Mouse (Mus musculus) embryo, embryonic 10.5 days (tissue): Measurements from ENCODE around the gene St7.
A peak's percentile ranks its signal among the peaks of the same experiment; 100 is the strongest.

Experiments
- DNase-seq: peaks from one replicate; pipeline ENCODE4 v3.0.0-alpha.2; 2015; ENCODE audit warnings: low spot score

Gene St7

DNA sequence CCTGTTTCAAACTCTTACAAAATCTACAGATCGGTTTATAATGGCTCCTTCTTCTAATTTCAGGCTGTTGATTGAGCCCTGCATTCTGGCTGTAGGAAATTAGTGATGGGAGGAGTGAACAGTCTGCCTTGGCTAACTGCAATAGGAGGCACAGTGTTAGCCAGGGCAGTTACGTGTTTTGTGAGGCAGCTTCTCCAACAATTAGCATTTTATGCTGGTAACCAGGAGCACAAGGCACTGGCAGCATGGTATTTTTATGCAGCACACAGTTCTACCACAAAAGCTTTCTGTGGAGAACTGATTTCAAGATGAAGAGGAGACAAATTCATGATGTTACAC lies 71.9 kb downstream of the St7 start:
- no peak for DNase-seq

DNA sequence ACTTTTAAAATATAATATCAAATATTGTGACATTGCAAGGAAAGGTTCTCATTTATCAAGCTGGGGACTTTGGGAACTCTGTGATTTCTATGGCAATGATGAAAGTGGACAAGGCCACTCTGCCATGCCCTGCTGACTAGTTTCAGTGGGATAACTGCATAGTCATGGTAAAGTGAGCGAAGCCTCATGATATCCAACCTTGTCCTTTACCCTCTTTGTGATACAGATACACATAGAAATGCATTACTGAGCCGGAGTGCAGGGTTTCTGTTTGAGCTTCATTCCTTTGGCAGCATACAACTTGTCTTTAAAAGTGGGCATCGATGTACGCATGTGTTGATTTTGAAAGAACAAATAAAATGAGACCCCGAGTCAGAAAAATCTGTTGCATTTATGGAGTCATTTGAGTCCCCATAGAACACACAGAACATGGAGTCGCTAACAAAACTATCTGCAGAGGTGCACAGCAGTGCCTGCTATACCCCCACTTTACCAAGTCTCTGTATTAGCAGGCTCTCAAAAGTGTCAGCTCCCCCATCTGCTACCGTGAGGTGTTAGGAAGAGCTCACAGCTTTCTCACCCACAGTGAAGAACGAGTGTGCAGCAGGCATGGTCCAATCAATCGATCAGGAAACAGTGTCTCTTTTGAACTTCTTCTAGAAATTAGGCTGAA lies 77.4 kb downstream of the St7 start:
- DNase-seq, result peak; percentile 16

DNA sequence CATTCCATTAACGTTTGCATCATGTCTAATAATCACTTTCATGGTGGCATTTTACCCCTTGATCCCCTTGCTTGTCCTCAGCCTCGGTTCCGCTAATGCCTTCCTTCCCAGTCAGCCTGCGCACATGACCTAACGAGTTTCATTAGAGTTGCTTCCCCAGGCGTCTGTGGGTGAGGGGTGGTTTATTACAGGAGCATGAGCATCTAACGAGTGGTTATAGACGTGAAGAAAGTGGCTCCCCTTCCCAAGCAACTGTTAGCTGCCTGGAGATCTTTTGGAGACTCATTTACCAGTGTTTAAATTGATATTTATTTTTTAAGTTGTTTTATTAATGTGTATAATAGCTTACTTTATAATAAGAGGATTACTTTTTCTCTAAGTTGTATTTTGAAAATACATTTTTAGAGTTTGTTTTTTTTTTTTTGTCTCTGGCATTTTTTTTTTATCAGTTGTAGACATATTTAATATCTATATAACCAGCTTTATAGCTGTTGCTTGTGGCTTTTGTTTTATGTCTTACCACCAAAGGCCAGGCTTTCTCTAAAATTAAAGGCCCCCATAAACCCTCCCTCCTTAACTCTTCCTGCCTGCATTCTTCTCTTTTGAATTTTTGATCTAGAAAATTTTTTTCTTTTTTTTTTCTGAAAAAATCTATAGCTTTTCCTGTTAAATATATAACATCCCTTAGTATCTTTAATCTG lies 78.1 kb downstream of the St7 start:
- peak; percentile 33 for DNase-seq

DNA sequence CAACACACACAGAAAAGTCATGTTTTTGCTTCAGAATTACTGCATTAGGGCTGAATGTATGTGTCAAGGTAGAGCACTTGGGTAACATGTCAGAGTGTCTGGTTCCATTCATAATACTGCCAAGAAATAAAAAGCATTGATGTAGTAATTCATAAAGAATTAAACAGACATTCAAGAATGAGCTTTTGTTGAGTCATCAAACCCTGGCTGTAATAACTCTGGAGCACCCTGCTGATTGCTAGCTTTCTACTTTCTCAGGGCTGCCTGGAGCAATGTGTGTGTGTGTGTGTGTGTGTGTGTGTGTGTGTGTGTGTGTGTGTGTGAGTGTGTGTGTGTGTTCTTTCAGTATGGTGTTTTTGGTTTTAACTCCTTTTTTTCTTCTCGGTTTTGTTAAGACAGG lies 78.7 kb downstream of the St7 start:
- no peak for DNase-seq

DNA sequence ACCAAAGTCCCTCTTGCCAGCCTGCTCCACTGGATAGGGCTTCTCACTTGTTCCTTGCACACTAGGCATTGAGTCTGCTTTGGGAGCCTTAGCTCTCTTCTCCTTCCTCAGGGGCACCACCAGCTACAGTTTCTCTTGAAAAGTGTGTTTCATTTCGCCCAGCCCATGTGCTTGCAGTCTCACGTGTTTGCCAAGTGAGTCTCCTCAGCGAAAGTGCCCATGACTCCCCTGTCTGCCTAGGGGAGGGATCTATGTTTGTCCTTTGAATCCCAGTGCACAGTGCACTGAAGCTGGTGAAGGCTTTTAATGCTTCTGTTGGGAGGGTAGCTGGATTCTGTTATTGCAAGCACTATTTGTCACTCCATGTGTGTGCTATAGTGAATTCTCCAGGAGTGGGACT lies 79.8 kb downstream of the St7 start:
- no peak for DNase-seq

DNA sequence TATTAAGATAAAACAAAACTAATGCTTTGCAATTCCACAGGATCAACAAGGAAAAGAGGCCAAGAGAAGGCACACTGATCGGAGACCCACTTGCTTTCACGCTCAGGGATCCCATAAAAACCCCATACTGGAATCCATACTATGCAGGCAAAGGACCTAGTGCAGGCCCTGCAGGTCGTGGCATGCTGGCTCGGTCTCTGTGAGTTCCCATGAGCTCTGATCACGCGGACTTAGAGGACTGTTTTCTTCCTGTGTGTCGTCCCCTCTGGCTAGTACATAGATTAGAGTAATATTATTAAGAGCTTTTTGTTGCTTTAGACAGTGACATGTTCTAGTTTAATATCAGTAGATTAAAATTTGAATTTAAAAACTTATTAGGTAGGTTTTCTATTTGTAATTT lies 83.3 kb downstream of the St7 start:
- DNase-seq, result no peak

DNA sequence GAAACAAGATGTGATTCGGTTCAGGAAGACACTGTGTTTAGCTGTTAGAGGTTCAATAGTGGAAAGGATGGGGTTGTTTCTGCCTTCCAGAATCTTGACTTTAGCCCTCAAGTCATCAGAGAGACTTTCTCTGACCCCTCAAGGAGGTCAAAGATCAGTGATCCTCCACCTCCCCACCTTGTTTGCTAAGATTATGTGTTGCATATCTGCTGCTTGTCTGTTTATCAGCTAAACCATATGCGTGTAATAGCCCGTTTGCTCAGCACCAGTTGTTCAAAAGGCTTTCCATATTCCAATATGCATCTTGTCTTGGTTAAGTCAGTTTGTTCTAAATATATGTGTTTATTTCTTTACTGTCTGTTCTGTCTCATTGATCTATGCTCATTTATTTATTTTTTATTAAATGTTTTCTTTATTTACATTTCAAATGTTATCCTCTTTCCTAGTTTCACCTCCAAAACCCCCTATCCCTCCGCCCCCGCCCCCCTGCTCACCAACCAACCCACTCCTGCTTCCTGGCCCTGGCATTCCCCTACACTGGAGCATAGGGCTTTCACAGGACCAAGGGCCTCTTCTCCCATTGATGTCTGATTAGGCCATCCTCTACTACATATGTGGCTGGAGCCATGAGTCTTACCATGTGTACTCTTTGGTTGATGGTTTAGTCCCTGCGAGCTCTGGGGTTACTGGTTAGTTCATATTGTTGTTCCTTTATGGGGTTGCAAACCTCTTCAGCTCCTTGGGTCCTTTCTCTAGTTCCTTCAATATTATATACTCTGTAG lies 84.5 kb downstream of the St7 start:
- no peak for DNase-seq

DNA sequence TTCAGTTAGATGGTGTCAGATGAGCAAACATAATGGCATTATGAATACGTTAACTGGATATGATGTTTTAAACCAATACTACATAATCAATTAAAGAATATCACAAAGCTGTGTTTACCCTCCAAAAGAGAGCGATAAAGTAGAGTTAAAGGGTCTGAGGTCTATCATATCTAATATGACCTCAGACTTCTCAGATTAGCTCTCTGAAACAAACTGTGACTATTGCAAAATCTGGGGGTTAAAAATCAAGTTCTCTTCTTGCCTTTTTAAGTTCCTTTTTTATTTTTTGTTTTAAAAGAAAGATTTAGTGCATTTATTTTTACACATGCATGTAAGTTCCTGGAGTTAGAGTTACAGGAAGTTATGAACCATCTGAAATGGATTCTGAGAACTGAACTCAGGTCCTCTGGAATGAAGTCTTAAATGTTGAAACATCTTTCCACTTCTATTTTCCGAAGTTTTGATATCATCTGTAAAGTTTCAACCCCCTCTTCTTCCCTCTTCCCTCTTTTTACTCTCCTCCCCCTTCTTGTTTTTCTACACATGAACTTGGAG lies 86.0 kb downstream of the St7 start:
- DNase-seq, result no peak

DNA sequence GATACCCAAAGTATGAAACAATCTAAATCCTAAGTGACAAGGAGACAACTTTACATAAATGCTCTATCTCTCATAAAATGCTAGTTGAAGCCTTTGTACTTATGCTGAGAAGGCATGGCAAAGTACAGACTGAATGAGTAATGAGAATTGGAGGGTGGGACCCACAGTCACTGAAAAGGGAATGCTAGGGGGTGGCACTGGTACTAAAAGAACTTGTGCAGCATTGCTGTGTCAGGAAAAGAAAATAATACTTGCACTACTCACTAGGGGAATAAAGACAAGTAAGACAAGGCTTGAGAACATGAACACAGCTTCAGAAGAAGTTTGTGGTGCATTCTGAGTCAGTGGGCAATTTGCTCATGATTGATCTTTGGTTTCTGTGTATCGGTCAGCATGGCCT lies 90.8 kb downstream of the St7 start:
- DNase-seq, result no peak

DNA sequence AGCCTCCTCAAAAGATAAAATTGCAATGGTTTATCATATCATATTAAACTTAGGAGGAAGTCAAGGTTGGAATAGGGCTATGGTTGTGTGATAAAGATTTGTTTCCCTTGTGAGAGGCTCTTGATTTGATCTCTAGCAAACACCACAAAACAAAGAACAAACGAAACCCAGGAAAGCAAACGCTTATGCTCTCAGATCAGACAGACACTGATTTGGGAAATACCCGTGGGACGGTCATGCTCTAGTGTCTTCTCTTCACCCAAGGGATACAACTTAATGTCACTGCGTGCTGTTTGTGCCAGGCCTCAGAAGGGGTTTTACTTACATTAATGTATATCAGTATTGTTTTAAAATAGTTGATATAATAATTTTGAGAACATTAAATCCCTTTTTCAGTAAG lies 91.8 kb downstream of the St7 start:
- DNase-seq, result no peak

DNA sequence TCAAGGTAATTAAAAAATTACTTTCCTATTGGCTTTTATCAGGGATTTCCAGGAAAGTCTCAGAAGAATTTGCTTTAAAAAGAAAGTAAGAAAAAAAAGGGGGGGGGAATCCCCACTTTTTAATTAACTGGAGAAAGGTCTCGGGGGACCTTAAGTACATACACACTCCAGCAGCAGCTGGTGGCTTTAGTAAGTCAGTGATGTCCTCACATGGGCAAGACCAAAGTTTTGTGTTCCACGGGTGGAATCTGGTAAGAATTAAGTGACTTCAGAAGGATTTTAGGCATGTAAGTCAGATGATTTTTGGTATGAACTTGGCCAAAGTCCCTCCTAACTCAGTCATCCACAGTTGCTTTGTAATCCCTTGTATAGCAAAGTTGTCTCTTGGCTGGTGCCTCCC lies 92.5 kb downstream of the St7 start:
- DNase-seq, result no peak

DNA sequence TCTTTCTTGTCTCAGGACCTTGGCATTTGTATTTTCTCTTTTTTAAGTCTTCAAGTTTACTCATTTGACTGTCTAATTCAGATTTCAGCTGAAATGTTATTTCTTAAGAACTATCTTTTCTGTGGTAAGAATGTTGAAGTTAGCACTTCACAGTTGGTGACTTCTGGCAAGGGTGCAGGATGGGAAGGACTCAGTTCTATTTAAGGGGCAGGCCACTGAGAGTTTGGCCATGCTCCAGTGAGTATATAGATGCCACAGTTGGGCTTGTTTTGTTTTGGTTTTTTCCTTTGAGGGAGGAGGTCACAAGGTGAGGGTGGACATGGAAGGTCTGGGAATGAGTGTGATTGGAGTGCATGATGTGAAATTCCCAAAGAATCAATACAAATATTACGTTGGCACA lies 95.1 kb downstream of the St7 start:
- DNase-seq, result no peak

DNA sequence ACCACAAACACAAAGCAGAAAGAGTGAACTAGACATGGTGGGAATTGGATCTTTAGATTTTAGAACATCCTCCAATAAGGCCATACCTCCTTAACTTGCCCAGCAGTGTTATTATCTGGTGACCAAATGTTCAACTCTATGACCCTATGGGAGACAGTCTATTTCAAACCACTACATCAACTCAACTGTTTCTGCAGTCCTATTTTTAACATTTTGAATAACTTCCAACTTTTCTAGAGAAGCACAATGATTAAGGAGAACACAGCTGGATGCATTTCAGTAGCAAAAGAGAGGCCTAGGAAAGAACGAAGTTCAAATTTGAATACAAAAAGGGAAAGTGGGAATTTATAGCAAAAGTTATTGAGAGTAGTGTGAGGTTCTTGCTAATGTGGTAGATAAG lies 97.5 kb downstream of the St7 start:
- no peak for DNase-seq

DNA sequence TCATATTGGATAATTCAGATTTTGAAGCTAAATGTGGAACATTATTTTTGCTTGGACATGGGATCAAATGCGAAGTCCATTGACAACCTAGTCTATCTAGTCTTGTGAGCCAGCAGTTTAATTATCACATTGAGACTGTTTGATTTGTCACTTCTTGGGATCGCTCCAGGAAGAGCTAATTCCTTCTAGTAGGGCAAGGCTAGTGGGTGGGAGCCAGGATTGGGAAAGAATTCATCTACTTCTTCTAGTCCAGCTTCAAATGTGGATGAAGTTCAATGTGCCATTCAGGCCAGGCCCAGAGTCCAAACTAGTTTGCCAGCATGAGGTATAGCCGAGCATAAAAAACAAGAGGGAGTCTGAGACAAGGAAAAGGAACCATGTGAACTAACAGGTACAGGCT lies 100.7 kb downstream of the St7 start:
- DNase-seq, result no peak

DNA sequence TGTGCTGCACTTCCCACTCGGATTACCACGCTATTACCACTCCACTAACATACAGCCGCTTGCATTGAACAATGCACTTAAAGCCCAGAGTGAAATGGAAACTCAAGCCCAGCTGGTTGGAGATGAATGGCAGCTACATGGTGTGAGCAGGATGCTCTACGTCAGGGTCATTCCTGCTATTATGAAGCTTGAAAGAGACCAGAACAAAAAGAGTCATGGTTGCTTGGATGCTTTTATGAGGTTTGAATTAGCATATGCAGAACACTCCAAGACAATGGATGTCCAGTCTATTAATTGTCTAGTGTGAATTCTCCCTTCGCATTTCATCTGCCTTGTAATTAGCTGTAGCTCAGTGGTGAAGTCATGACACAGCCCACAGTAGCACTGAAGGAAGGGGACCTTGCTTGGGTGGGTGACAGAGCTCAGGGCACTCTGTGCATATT lies 104.6 kb downstream of the St7 start:
- peak; percentile 54 for DNase-seq

DNA sequence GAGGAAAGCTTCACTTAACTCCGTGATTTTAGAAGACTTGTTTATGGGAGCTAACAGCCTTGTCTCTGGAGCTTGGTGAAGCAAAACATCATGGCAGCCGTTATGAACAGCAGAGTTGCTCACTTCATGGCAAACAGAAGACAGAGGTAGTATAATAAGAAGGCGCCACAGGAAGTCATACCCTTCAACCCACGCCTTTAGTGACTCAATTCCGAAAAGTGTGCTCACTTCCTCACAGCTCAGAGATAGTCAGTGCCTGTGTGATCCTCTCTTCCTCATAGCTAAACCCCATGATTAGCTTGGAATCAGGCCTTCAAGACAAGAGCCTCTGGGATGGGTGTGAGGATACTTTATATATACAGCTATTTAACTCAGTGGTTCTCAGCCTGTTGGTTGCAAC lies 108.0 kb downstream of the St7 start:
- no peak for DNase-seq

DNA sequence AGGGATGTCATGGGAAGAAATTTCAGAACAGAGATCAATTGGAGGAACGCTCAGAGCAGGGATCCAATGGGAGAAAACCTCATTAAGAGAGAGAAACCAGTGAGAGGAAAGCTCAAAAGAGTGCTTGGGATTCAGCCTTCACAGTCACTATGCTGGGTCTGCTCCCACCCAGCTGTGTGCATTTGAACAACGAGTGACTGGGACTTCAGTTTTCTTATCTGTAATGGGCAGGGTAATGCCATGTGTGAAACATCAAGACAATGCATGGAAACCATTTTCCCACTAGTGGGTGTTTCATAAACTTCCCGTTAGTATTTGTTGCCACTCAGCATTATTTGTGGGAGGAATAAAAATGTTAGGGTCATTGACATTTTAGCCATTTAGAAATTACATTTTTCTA lies 111.7 kb downstream of the St7 start:
- no peak for DNase-seq

DNA sequence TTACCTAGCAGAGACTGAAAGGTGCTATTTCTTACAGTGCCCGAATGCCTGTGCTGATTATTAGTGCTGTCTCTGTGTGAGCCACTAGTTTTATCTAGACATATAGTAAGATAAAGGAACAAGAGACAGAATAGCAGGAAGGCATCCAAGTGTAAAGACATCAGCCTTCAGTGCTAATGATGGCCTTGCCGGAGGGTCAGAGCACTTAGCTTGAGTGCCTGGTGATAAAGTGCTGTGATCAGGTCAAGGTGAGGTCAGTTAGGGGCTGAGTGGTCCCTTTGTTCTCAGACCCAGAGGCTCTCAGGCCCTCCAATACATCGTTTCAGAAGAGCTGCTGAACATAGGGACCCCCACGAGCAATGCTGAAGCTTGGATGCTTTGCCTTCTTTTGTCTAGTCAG lies 113.8 kb downstream of the St7 start:
- peak; percentile 80 for DNase-seq

DNA sequence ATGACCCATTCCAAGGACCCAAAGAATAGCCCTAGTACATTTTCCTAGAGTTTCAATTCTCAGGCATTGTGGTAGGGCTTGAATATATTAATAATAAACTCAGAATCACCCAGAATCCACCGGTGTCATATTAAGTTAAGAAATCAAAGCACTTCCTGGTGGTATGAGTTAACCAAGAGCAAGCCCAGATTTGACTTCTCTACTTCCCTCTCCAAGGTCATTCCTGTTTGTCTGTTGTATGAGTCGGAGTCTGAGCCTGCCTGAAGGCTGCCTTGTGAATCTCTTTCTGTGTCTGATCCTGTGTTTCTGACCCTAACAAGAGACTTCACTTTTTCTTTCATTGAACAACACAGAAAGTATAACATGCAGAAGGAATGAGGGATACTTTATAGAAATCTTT lies 118.3 kb downstream of the St7 start:
- DNase-seq, result no peak

DNA sequence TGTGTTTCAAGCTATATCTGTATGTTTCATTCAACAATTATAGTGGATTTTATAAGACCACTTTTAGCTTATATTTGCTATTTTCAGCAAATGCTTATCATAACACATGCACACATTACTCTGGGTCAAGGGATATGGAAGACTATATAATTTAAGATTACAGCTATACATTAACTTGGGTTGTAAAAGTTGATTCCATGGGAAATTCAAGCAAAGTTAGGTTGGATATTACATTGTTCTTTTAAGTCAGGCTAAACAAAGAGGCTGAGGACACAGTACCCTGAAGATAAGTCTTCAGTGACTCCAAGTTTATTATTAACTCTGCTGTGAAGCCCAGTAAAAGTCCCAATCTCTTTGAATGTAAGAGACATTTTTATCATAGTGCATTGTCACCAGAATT lies 118.8 kb downstream of the St7 start:
- DNase-seq, result no peak

DNA sequence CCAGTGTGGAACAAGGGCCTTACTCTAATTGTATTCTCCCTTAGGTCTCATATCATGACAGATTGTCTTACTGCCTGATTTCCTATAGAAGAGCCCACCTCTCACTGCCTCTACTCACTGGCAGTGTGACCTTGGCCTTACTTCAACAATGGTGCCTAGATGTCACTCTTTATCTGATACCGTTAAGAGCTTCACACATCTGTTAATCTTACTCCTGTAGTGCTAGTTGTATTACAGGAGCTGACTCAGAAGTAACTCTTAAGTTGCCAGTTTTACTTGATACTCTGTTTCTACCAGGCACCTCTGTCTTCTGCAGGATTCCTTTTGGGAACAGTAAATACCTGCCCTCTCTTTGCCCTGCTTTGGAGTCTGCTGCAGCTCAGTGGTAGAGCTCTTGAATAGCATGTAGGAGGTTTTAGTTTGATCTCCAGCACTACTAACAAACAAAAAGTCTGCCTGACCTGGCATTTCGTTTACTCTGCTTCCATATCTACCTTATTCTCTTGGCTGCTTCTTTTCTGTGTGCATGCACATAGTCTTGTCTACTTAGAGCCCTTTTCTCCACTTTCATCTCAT lies 121.4 kb downstream of the St7 start:
- DNase-seq, result no peak

DNA sequence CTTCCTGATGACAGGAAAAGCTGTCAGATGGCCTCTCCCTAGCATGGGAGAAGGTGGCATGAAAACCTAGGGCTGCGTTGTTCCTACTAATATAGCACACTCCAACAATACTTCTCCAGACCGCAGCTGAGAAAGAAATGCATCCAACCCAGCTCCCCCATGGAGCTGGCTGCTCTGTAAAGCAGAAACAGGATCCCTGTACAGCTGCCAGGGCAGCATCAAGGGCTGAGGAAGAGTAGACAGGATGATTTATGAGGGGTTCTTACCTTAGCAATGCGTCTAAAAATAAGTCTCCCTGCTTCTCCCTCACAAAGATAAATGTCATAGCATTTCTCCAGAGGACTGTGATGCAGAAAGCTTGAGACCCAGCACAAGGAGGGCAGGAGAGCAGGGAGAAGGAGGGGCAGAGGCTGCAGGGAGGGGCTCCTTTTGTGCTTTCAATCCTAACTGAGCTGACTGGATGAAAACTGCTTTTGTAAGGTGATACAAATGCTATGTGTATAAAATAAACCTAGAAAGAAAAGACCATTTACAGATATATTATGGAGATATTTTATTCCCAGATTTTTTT lies 124.2 kb downstream of the St7 start:
- DNase-seq, result peak; percentile 60
